Mouse (Mus musculus) embryonic facial prominence, embryonic 10.5 days (tissue): ENCODE results near the gene Phf24. TPM values are rescaled to one million over a fixed set of nuclear protein-coding genes. Genes with fewer than 3 reads are reported as not detected.
A peak's percentile ranks its signal among the peaks of the same experiment; 100 is the strongest.

ENCODE experiments used
- DNase-seq: peaks from one replicate; pipeline ENCODE4 v3.0.0-alpha.2; 2017; ENCODE audit warnings: low spot score
- H3K27ac ChIP-seq: fragments of 300-500 bp; sonication (generic); replicated peaks from 2 replicates; pipeline ENCODE4 v1.5.1; 2016; ENCODE audit warnings: mild to moderate bottlenecking
- H3K27me3 ChIP-seq: fragments of 300-500 bp; sonication (generic); replicated peaks from 2 replicates; pipeline ENCODE4 v1.6.1; 2016; ENCODE audit warnings: low read depth, mild to moderate bottlenecking; ENCODE audit not compliant: poor library complexity, severe bottlenecking
- H3K36me3 ChIP-seq: fragments of 300-500 bp; sonication (generic); replicated peaks from 2 replicates; pipeline ENCODE4 v1.6.1; 2016; ENCODE audit warnings: mild to moderate bottlenecking, moderate library complexity
- H3K4me1 ChIP-seq: fragments of 300-500 bp; sonication (generic); 2 replicates; pipeline ENCODE4 v1.6.1; 2016
- H3K4me3 ChIP-seq: fragments of 300-500 bp; sonication (generic); 2 replicates; pipeline ENCODE4 v1.5.1; 2016; ENCODE audit warnings: mild to moderate bottlenecking, moderate library complexity
- H3K9me3 ChIP-seq: fragments of 300-500 bp; sonication (generic); 2 replicates; pipeline ENCODE4 v1.6.1; 2016; ENCODE audit warnings: mild to moderate bottlenecking
- WGBS: fragments of 180-500 bp; shearing (Covaris S2); methylation state at CpG from one replicate; pipeline ENCODE4 v1.1.7; 2016; 5-methylcytosine and 5-hydroxymethylcytosine counted together
- polyA plus RNA-seq: library from polyadenylated mRNA; unstranded; fragments of >200 nt; fragmentation: Nextera tagmentation; extraction: Ambion mirVana; gene quantifications from 2 replicates; pipeline ENCODE4 v1.2.1, GENCODE M21; 2016

The Phf24 gene
- 0.44 and 1.2 TPM in 2 replicates for polyA plus RNA-seq

DNA sequence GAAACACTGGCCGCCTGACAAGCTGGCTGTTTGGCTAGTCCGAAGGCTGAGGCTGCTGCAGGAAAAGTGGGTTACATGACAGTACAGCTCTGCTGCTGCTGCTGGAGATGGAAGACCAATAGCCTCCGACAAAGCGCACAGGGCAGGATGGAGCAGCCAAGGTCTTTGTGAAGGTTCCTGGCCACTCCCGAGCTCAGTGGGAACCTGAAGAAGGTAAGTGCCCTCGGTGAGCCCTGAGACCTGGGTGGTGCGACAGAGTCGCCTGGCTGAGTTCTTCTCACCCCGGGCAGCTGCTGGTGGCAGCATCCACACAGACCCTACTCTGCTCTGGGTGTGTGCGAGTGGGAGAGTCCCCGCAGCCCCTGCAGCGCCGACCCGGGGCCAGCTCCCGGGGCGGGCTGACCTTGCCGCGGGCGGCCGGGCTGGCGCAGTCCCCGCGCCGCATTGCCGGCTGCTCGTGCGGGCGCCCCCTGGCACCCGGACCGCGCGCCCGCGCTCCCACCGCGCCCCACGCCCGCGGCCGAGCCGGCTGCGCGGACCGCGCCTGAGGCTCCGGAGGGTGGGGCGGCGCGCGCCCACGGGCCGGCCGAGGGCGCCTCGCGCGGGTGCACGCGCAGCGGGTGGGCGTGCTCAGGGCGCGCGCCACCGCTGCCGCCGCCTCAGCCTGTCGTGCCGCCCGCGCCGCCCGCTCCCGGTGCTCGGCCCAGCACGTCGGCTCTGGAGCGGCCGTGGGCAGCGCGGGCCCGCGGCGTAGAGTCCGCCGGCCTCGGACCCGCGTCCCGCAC, at the start of gene Phf24:
TSS of gene Phf24 (plus strand) at position 44 of the 785 bp plus-strand sequence.
- 5% methylated on average over 90 of the region's 90 CpGs for WGBS
- Histone ChIP-seq H3K27ac (peak within 1 kb of the TSS; percentile 76), H3K27me3 (peaks cover 76% of the 10 kb centered on the region), H3K9me3 (no peaks in the 10 kb centered on the region), H3K36me3 (no peaks in the 10 kb centered on the region), H3K4me1 (peaks cover 9% of the 10 kb centered on the region; the same call in 1 of the 2 replicates), H3K4me3 (peak within 1 kb of the TSS; percentile 71)
- peak; percentile 47 for DNase-seq

DNA sequence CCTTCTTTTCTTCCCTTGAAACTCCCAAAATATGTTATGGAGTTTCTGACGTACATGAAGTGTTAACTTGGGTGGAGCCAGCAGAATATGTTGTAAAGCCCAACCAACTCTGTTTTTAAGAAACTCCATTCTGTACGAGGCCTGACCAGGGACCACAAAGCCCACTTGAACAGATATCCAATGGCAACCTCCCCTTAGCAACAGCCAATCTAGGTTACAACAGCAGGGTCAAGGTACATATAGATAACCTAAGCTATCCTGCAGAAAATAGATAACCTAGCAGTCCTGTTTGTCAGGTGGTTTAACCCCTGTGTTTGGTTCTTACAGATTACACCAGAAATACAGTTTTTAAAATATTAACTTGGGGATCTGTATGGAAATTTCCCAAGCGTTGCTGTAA, 49.1 kb upstream of the Phf24 start:
- no peak for DNase-seq
- Histone ChIP-seq H3K36me3 (no peaks in the 10 kb centered on the region), H3K4me3 (no peak overlapping the region), H3K9me3 (no peaks in the 10 kb centered on the region), H3K27ac (no peak overlapping the region), H3K4me1 (no peaks in the 10 kb centered on the region), H3K27me3 (no peaks in the 10 kb centered on the region)
- 77% methylated on average over 3 of the region's 3 CpGs for WGBS

DNA sequence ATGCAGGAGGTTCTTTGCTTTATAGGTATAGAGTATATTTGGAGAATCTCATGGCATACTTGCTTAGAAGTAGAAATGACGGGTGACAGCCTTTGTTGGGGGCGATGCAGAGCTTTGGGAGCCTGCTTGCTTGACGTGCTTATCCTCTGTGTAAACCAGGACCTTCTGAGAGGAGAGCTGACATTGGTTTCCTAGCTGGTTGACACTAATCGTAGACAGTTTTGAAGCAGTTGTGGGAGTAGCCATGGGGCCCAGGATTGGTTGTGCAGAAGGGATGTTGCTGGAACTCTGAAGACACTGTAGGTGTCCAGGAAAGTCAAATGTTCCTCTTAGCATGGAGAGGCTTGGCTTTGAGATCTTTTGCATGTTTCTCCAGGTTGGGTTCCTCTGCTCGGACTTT, 48.3 kb upstream of the Phf24 start:
- no peaks in the 10 kb centered on the region for H3K4me1 ChIP-seq
- 87% methylated on average over 5 of the region's 5 CpGs for WGBS
- H3K27ac ChIP-seq = no peak overlapping the region
- H3K4me3 ChIP-seq = no peak overlapping the region
- DNase-seq = no peak
- no peaks in the 10 kb centered on the region for H3K36me3 ChIP-seq
- 0 out of 2 replicates have a peak, but pooled peaks cover 5% of the 10 kb centered on the region for H3K27me3 ChIP-seq
- no peaks in the 10 kb centered on the region for H3K9me3 ChIP-seq

DNA sequence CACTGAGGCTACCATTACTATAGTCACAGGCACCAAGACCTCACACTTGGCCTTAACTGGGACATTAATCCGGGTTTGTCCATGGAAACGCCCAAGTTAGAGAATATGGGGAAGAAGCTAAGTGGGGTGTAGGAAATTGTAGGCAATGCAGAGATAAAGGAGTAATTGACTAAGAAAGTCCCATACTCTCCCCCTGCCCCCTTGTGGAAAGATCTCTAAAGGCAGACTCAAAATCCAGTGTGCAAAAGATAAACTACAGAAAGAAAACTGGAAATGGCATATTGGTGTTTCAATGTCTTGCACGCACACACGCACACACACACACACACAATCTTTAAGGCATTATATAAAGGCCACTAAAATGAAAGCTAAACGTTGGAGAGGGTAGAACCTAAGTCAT, 45.7 kb upstream of the Phf24 start:
- 0 out of 2 replicates have a peak, but pooled peaks cover 5% of the 10 kb centered on the region for H3K27me3 ChIP-seq
- H3K36me3 ChIP-seq = no peaks in the 10 kb centered on the region
- 83% methylated on average over 5 of the region's 5 CpGs for WGBS
- DNase-seq = no peak
- H3K9me3 ChIP-seq = no peaks in the 10 kb centered on the region
- H3K4me1 ChIP-seq = no peaks in the 10 kb centered on the region
- no peak overlapping the region for H3K4me3 ChIP-seq
- no peak overlapping the region for H3K27ac ChIP-seq

DNA sequence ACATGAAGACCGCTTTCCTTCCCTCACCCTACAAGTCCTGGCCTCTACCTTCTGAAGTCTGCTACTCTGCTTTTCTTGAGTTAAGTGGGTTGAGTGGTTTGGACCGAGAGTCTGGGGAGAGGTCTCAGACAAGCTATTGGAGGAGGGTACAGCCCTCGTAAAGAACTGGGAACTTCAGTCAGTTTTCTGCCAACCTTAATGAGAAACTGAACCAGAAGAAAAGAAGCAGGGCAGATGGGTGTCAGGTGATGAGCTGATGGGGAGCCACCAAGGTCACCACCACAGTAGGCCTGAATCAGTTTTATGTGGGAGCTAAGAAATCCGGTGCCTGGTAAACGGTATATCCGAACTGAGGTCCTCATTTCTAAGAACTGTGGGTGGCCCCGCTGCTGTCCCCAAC, 44.3 kb upstream of the Phf24 start:
- H3K36me3 ChIP-seq = no peaks in the 10 kb centered on the region
- no peaks in the 10 kb centered on the region for H3K4me1 ChIP-seq
- 0 out of 2 replicates have a peak, but pooled peaks cover 9% of the 10 kb centered on the region for H3K27me3 ChIP-seq
- H3K27ac ChIP-seq = no peak overlapping the region
- DNase-seq = no peak
- 96% methylated on average over 7 of the region's 7 CpGs for WGBS
- H3K4me3 ChIP-seq = no peak overlapping the region
- H3K9me3 ChIP-seq = no peaks in the 10 kb centered on the region

DNA sequence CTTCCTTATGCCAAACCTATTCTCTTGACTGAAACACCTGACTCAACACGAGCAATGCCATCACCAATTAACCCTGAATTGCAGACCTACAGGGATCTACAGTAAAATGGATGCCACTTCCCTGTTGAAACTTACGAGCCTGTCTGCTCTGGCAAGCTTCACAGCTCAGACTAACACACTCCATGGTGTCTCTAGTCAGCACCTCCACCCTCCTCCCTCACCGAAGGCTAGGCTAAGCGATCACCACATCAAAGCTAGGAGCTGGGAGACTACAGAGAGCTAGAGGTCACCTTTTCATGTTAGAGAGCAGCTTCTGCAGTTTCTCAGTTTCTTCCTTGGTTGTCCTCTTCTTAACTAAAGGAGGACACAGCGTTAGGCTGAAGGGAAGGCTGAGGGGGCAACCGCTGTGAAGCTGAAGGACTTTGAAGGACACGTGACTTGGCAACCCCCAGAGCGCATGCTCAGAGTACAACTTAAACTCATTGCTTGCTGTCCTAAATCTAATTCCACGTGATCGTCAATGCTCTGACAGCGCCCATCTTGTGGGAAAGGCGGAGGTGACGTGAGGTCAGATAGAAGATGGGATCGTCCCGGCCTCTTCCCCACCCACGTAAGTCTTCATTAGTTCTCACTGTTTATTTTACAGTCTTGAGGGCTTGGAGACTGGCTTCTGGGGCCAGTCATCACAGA, 43.6 kb upstream of the Phf24 start:
- H3K27me3 ChIP-seq = 0 out of 2 replicates have a peak, but pooled peaks cover 9% of the 10 kb centered on the region
- no peaks in the 10 kb centered on the region for H3K9me3 ChIP-seq
- DNase-seq = no peak
- no peaks in the 10 kb centered on the region for H3K36me3 ChIP-seq
- no peaks in the 10 kb centered on the region for H3K4me1 ChIP-seq
- no peak overlapping the region for H3K4me3 ChIP-seq
- WGBS = 86% methylated on average over 16 of the region's 16 CpGs
- H3K27ac ChIP-seq = no peak overlapping the region

DNA sequence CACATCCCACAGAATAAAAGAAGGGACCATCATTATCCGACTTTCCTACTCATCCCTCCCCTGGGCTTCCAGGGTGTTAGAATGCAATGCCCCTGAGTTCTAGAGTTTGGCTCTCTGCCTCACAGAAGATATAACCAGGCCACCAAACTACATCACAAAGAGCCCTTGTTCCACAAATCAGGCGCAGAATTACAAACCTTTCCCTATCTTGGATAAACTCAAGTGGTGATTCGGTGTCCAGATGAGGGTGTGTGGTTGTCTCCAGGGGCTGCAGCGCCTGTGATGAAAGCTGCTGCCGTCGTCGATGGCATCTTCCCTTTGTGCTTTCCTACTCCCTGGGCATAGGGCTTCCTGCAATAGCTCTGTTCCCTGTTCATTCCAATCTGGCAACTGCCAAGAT, 42.3 kb upstream of the Phf24 start, which contains the start of gene Fam205c:
TSS of gene Fam205c (minus strand) at position 101 of the 400 bp plus-strand sequence.
- Histone ChIP-seq H3K27ac (no peak within 1 kb of the TSS), H3K27me3 (0 out of 2 replicates have a peak, but pooled peaks cover 9% of the 10 kb centered on the region), H3K4me3 (no peak within 1 kb of the TSS), H3K4me1 (no peaks in the 10 kb centered on the region), H3K36me3 (no peaks in the 10 kb centered on the region), H3K9me3 (no peaks in the 10 kb centered on the region)
- no peak for DNase-seq
- WGBS = 78% methylated on average over 7 of the region's 7 CpGs

DNA sequence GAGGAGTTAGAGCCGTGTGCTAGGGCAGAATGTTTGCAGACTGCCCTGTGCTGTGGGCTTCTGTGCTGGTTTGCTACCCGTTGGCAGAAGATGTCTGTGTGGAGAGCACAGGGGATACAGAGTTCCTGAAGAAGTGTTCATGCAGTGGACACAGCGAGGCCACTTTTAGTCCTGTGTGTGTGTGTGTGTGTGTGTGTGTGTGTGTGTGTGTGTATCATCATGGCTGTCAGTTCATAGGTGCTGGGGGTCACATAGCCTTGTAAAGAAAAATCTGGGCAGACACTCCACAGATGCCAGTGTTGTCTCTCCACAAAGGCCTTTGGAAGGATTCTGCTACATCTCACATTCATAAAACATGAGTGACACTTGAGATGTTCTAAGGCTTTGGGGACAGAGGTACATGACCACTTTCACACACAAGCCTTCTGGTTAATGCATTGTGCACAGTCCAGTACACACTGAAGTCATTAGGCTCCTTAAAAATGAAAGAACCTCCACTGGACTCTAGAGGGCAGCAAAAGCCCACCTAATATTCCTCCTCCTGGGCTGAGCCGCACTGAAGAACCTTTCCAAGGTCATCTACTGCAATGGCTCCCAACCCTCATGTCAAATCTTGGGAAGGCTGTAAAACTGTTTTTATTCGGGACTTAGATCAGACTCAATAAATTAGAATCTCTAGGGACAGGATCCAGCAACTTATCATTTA, 39.7 kb upstream of the Phf24 start:
- H3K36me3 ChIP-seq = no peaks in the 10 kb centered on the region
- H3K4me3 ChIP-seq = no peak overlapping the region
- WGBS = 36% methylated on average over 5 of the region's 5 CpGs
- 0 out of 2 replicates have a peak, but pooled peaks cover 9% of the 10 kb centered on the region for H3K27me3 ChIP-seq
- DNase-seq = peak; percentile 70
- no peak overlapping the region for H3K27ac ChIP-seq
- no peaks in the 10 kb centered on the region for H3K9me3 ChIP-seq
- H3K4me1 ChIP-seq = no peaks in the 10 kb centered on the region

DNA sequence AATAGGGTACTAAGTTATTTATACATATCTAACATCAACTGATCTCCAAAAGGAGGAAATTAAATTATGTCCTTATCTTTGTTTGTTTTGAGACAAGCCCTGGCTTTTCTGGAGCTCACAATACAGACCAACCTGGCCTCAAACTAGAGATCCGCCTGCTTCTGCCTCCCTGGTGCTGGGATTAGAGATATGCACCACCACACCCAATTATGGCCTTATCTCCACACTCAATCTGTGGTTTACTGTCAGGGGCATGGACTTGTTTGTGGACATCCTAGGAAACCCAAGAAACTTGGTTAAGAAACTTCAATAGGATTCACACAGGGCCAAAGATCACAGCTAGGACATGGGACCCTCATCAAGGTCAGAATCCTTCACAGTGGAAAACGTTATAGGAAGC, 38.8 kb upstream of the Phf24 start:
- Histone ChIP-seq H3K4me3 (no peak overlapping the region), H3K9me3 (no peaks in the 10 kb centered on the region), H3K27me3 (0 out of 2 replicates have a peak, but pooled peaks cover 9% of the 10 kb centered on the region), H3K4me1 (no peaks in the 10 kb centered on the region), H3K27ac (no peak overlapping the region), H3K36me3 (no peaks in the 10 kb centered on the region)
- 83% methylated on average over 2 of the region's 2 CpGs for WGBS
- no peak for DNase-seq

DNA sequence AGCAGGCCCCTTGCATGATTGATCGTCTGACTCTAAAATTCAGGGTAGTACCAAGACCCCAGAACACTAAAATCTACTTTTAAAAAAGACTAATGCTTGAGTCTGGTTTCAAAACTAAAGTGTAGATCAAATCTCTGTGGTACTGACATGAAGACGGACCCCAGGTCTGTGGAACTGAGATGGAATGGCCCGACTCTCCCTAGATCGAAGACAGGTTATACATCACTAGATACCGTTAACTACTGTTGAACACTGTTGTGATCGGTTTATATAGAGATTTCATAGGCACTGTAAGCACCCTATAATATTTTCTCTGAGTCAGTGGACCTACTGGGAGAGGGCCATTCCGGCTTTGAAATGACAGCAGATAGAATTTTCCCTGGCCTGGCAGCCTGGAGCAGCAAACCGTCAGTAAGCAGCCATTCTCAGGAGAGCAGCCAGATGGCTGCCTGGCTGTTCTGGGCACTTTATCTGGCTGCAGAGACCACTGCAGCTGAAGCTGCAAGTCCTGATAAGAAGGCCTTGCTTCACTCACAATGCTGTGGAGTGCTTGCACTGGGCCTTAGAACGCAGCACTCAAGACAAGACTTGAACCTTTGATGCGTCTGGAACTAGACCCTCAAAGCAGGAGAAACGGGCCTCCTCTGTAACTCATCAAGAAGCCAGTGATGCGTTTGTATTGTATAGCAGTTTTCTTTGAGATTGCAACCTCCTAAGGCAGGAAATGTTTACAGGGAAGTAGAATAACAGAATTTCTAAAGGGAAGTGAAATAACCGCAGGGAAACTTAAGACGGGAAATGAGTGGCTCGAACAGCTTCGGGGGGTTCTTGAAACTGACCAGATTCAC, 36.4 kb upstream of the Phf24 start:
- DNase-seq = no peak
- Histone ChIP-seq H3K27me3 (0 out of 2 replicates have a peak, but pooled peaks cover 4% of the 10 kb centered on the region), H3K4me1 (no peaks in the 10 kb centered on the region), H3K27ac (no peak overlapping the region), H3K4me3 (no peak overlapping the region), H3K36me3 (no peaks in the 10 kb centered on the region), H3K9me3 (no peaks in the 10 kb centered on the region)
- 85% methylated on average over 16 of the region's 16 CpGs for WGBS

DNA sequence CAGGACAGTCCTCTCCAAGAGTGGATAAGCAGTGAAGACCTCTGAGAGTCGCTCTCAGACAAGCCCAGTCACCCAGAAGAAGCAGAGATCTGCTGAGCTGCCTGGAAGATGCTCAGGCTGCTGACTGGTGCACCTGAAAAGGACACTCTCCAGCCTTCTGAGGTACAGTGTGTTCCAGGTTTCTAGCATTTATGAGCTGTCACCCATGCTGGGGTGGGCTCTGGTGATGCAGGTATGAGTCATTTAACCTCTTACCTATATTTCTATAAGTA, 35.8 kb upstream of the Phf24 start:
- Histone ChIP-seq H3K27me3 (0 out of 2 replicates have a peak, but pooled peaks cover 4% of the 10 kb centered on the region), H3K4me1 (no peaks in the 10 kb centered on the region), H3K27ac (no peak overlapping the region), H3K36me3 (no peaks in the 10 kb centered on the region), H3K4me3 (no peak overlapping the region), H3K9me3 (no peaks in the 10 kb centered on the region)
- WGBS = 55% methylated on average over 1 of the region's 1 CpGs
- no peak for DNase-seq

DNA sequence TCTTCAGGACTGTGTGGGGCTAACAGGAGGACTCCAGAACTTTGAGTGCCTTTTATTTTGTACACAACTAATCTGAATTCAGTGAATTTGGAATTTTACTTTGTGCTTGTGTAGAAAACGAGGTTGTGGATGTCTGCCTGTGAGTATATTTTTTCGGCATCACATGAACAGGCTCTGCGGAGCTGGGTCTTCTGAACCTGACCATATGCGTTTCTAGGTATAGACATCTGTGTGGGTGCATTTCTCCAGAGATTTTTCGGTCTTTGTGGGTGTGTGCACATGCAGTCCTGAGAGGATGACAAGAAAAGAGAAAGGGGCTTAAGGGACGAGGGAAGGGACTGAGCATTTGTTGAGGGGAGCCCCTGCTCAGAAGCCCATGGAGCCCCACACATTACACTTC, 29.5 kb upstream of the Phf24 start:
- Histone ChIP-seq H3K27ac (no peak overlapping the region), H3K4me3 (no peak overlapping the region), H3K27me3 (no peaks in the 10 kb centered on the region), H3K9me3 (no peaks in the 10 kb centered on the region), H3K4me1 (no peaks in the 10 kb centered on the region), H3K36me3 (no peaks in the 10 kb centered on the region)
- DNase-seq = peak; percentile 0
- WGBS = 89% methylated on average over 6 of the region's 6 CpGs
